Mouse (Mus musculus): ENCODE results near the gene Kcnmb2.
A peak's percentile ranks its signal among the peaks of the same experiment; 100 is the strongest.

The Kcnmb2 gene

GRCm38 (mm10) chr3:32144194-32144593, 241.9 kb downstream of the Kcnmb2 start:
- DNase-seq (ENCODE audit: extremely low spot score, low spot score), result no peak

GRCm38 (mm10) chr3:32144655-32145054, 242.3 kb downstream of the Kcnmb2 start:
- no peak for DNase-seq (ENCODE audit: extremely low spot score, low spot score)

- no peak for DNase-seq (ENCODE audit: extremely low spot score, low spot score)
These were observed 245.4 kb downstream of the Kcnmb2 start for GRCm38 (mm10) chr3:32147739-32148138.

GRCm38 (mm10) chr3:32149851-32150570, 247.7 kb downstream of the Kcnmb2 start:
- DNase-seq (ENCODE audit: extremely low spot score, low spot score), result no peak

GRCm38 (mm10) chr3:32180519-32180918, 278.2 kb downstream of the Kcnmb2 start:
- no peak for DNase-seq (ENCODE audit: extremely low spot score, low spot score)

GRCm38 (mm10) chr3:32185855-32186522, 283.7 kb downstream of the Kcnmb2 start:
- no peak for DNase-seq (ENCODE audit: extremely low spot score, low spot score)

GRCm38 (mm10) chr3:32188521-32188920, 286.2 kb downstream of the Kcnmb2 start:
- DNase-seq (ENCODE audit: extremely low spot score, low spot score), result peak; percentile 70

GRCm38 (mm10) chr3:32188955-32189354, 286.6 kb downstream of the Kcnmb2 start:
- no peak for DNase-seq (ENCODE audit: extremely low spot score, low spot score)

- DNase-seq (ENCODE audit: extremely low spot score, low spot score), result no peak
These were observed 287.6 kb downstream of the Kcnmb2 start for GRCm38 (mm10) chr3:32189956-32190355.

- no peak for DNase-seq (ENCODE audit: extremely low spot score, low spot score)
These were observed 291.7 kb downstream of the Kcnmb2 start for GRCm38 (mm10) chr3:32194014-32194413.

- DNase-seq (ENCODE audit: extremely low spot score, low spot score), result no peak
These were observed 324.4 kb downstream of the Kcnmb2 start for GRCm38 (mm10) chr3:32226755-32227154.

GRCm38 (mm10) chr3:32236766-32237165, 334.5 kb downstream of the Kcnmb2 start:
- DNase-seq (ENCODE audit: extremely low spot score, low spot score), result no peak

Measured in neural tube, embryonic 10.5 days (tissue).